Mouse (Mus musculus) layer of hippocampus, adult 9-10 months (tissue): ENCODE data around the gene Chn1.

ENCODE experiments used
- DNase-seq: peaks from one replicate; pipeline ENCODE4 v3.0.0; 2022; ENCODE audit warnings: low spot score

The Chn1 gene

DNA sequence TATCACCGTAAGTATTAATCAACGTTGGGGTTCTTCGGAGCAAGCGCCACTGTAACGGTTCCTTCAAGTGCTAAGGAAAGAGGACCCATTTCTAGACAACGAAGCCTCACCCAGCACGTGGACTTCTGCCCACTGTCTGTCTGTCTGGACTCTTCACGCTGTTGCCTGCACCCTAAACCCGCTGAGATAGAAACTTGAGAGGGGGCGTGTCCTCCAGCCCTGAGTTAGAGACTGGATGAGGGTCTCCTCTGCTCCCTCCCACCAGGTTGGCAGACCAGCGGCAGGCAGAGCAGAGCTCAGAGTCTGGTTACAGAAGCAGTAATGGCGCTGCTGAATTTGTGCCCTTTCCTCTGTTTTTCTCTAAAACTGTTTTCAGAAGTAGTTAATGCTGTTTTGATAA lies 185.0 kb downstream of the Chn1 start:
- DNase-seq, result no peak

DNA sequence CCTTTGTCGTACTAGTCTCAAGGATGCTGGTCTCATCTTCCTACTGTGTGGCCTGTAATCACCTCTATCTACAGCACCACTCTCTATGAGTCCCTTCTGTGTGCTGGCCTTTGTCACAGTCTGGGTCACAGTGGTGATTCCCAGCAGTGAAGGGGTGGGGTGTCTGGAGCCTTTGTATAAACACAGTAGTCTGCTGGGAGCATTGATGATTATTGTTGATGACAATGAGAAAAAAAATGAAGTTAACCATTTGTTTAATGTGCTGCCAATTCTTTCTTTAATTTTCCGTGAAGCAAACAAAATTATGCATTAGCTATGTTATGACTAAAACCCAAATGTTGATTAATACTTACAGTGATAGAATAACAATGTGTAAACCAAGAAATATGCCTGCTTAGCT lies 186.2 kb downstream of the Chn1 start:
- DNase-seq, result no peak

DNA sequence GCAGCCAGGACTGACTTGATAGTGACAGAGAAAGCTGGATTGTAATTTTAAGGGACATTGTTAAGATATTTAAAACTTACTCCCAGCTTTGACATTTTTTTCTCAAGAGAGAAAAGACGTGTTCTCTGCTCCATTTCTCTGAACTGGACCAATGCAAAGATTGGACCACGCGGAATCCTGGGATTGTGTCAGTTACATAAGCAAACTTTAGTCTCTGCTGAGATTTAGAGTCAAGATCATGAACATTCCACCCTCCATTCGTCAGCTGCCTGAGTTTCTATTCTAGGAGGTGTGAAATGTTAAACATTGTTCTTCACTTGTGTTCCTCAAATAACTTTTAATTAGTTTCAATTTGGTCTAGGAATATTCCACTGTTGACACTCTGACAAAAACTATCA lies 188.0 kb downstream of the Chn1 start:
- no peak for DNase-seq

DNA sequence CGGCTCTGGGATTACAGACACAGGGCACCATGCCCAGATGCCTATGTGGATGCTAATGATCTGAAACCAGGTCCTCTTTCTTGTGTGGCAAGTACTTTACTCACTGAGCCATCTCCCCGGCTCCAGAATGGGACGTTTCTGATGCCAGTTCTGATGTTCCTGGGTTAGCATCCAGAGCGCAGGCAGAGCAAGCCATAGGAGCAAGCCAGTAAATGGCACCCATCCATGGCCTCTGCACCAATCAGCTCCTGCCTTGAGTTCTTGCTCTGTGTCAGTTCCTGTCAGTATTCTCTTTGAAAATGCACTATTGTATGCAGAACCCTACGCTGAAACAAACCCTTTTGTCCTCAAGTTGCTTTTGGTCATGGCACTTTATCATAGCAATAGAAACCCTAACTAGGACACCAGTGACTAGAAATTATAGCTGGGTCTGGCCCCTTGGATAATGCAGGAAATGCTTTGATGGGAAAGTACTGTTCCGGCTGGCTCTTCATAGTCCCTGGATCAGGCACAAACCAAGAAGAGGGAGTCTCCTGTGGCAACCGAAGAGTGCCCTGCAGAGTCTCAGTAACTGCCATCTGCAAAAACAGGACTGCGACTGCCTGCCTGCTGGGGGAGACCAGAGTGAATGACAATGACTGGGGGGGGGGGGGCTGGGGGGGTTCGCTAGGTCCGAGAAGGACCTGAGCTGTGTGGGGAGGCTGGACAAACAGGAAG lies 188.6 kb downstream of the Chn1 start:
- no peak for DNase-seq

DNA sequence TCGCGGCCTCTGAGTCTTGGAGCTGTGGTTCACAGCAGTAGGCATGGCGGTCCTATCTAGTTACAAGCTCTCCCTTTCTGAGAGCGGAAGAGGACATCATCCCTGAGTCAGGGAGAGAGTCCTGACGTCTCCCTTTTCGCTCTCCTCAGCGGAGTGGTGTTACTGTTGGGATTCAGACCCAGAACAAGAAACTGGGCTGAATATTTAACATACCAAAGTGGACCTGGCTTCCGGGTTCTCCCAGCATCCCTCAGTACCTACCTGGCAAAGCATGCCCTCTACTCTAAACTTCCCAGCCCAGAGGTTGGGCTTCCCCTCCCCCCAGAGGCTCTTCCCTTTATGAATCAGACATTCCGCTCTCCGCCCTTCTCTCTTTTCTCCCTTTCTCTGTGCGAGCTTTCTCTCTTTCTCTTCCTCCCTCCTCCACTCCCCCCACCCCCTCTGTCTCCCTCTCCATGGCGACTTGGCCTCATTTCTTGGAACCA lies 189.8 kb downstream of the Chn1 start:
- no peak for DNase-seq

DNA sequence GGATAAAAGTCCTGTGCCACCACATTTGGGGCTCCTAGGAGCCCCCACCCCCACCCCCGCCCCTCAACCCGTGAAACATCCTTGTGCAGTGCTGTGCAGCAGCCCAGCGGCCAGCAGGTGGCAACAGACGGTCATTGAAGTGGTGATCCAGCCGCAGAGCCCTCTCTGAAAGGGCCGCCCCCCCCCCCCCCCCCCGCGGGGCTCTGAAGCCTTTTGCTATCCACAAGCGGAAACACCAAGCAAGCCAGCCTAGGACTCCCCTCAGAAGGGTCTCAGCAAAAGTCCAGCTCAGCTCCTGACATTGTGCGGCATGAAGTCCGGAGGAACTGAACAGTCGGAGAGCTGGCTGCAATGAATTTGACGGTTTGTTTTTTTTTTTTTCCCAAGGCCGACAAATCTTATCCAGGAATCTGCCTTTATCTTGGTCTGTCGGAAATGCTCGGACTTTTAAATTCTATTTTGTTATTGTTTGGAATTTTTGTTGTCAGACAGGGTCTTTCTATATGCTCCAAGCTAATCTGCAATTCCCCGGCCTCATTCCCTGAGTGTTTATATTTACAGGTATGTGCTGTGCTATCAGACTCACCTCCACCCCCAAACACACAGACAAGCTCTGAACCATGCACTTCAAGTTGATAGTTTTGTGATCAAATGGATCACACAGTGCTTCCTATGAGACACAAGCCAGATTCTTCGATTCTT lies 190.3 kb downstream of the Chn1 start:
- DNase-seq, result no peak

DNA sequence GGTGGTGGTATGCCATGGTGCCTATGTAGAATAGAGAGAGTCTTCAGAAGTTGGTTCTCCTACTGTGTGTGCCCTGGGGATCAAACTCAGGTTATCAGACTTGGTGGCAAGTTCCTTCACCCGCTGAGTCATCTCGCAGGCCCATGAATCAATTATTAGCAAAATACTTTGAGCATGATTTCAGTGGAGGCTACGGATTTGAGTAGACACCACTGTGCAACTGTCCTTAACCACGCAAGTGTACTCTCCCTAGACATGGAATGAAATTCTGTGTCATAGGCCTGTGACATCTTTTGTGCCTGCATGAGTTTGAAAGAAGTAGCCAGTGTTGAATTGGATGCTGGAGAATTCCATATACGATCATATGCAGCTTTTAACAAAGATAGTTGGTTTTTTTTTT lies 194.4 kb downstream of the Chn1 start:
- no peak for DNase-seq

DNA sequence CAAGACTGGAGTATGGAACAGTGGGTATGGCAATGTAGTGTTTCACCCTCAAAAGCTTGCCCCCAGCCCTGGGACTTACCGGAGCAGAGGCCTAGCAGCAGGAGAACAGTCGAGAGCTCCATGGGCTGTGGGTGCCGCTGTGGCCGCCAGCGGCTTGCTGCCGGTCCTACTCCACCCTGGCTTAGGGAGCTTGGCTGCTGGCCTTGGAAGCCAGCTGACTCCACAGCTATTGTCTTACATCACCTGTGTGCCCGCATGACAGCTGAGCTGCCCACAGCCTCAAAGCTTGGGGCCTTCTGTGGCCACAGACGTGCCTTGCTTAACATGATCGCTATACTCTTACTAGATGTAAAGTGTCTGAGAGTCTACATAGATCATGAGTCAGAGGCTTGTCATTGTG lies 195.0 kb downstream of the Chn1 start, which contains the start of gene Chrna1:
Gene Chrna1 (minus strand): TSS at position 173 of the 400 bp plus-strand sequence.
- DNase-seq, result no peak

DNA sequence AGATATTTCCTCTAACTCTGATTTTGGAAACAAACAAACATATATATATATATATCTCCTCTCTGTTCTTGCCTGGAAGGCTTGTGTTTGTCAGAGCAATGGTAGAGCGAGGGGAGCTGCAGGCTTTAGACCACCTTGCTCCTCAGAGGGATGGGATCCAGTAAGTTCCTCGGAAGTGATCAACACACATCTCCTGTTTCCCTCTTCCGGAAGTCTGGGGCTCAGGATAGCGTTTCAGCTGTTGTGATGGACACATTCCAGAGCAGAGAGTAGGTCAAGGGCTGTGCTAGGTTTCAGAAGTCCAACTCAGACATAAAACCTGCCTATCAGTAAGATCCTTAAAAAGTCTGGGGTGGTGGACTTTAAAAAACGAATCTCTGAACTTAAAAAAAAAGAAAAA lies 196.0 kb downstream of the Chn1 start:
- DNase-seq, result no peak

DNA sequence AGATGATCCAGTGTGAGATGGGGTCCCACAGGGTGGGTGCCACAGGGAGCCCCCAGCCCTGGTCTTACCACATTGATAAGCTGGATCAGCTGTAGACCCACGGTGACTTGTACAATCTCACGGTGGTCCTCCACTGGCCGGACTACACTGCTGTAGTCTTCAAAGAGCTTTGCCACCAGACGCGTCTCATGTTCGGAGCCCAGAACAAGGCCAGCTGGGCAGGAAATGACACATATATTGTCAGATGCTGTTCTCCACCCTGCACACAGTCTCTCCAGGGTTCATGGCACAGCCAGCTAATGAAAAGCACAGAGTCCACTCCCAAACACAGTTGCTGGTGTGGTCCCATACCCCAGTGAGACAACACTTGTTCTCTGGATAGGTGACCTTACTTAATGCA lies 200.7 kb downstream of the Chn1 start:
- no peak for DNase-seq

DNA sequence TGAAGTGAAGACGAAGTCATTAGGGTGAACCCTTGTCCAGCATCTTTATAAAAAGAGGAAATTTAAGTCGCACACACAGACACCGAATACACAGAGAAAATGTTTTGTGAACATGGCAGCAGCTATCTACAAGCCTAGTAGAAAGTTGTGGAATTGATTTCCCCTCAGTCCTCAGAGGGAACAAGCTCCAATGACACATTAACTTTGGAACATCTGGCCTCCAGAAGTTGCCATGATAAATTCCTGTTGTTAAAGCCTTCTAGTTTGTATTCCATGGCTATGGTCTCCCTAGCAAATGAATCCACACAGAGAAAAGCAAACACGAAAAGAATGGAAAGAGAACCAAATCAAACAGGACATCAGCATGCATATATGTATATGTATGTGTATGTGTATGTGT lies 201.6 kb downstream of the Chn1 start:
- no peak for DNase-seq

DNA sequence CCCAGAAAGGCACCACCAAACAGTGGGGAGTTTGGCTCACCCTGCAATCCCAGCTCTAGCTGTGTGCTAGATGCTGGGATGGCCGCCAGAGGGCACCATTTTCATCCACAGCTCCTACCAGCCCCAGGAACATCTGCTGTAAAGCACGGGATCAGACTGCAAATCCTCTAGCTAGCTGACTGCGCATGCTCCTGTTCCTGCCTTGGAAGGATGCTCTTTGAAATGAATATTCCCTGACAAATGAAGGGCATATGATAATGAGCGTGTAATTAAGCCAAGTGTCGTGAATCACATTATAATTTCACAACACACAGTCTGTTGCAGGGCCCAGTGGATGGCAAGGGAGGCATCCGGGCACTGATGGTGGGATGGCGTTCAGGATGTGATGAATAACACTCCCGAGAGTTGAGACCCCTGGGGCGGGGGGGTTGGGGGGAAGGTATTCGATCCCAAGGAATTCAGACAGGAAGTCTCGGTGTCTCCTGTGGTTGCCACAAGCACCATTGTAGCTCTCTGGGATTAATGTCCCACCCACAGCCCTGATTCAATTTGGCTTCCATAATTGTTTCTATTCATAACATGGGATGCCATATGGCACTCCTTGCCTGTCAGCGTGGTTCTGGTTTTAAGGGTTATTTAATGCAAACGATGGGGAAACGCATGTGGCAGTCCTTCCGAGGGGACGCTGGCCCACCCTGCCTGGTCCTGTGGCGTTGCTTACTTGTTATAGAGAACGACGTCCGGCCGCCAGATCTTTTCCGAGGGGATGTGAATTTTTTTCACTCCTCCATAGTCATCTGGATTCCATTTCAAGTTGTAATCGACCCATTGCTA lies 202.4 kb downstream of the Chn1 start:
- DNase-seq, result peak; percentile 85

DNA sequence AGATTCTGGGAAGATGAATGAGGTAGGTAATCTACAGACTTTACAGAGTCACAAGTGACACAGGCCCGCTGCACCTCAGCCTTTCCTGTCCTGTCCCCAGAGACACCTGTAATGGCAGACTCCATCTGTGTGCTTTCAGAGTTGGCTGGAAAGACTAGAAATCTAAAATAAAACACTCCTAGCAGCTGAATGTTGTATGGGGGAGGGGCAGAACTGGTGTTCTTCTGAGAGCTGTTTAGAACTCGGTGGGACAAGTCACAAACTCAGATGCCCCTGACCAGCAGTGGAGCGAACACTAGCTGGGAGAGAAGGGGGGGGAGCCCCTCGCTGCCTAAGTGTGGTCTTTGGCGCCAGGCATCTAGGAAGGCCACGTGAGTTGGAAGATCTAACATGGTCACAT lies 203.2 kb downstream of the Chn1 start:
- no peak for DNase-seq

DNA sequence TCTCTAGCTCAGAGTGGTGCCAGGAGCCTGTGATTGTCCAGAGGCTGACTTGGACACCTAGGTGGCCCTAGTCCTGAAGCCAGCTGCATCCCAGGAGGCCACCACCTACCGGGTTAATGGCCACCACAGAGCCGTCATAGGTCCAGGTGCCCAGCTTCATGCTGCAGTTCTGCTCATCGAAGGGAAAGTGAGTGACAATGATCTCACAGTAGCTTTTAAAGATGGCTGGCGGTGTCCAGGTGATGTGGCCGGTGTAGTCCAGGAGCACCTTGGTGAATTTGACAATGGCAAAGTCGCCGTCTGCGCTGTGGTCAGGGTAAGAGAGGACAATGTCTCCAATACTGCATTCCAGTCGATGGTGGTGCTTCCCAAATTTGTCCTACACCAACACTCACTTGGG lies 203.8 kb downstream of the Chn1 start:
- no peak for DNase-seq

DNA sequence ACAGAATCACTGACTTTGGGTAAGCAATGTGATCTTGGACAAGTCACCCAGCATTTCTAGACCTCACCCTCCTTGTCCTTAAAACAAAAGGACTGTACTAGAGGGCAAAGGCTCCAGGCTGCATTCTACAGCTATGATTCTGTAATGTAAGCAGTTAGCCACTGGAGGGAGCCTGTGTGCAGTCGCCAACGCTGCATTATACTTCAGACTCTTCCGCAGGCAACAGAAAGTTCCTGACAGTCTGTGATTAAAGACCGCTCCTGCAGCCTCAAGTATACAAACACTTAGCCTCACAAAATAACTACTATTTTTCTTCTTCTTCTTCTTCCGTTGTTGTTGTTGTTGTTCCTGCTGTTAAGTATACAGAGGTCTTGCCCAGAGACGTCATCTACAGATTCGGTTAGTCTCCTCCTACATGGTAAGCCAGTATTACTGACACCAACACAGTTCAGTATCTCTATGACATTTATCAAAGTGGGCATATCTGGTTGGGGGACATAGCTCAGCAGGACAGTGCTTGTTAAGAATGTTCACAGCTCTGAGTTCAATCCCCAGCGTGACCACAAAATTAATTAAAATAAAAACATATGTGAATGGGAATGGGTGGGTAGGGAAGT lies 208.0 kb downstream of the Chn1 start:
- peak; percentile 66 for DNase-seq

DNA sequence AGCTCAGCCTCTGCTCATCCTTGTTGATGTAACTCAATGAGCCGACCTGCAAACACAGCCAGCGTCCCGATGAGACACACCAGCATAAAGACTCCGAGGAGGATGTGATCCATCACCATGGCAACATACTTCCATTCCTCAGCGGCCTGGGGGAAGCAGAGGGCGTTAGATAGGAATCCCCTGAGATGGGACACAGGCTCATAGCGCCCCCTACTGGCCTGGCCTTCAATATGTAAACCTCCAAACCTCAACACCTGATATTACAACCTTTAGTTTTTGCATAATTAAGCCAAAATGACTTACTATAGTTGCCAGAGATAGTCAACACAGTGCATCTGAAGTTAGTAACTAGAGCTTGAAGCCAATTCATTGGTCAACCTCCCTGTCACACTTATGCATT lies 209.0 kb downstream of the Chn1 start:
- DNase-seq, result no peak

DNA sequence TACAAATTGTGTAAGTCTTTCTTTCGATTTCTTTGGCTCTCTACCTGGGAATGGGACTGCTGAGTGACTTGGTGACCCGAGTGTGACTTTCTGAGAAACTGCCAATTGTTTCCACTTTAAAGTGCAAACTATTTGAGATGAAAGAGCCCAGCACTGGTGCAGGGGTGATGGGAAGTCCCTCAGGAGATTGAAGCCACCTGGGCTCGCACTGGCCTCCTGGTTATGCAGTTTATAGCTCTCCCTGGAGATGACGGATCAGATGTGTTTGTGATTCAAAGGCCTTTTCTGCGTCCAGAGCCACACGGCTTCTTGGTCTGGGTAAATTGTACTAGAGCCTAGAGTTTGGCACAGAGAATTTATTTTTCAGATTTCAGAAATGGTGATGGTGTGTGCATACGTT lies 211.5 kb downstream of the Chn1 start:
- DNase-seq, result no peak

DNA sequence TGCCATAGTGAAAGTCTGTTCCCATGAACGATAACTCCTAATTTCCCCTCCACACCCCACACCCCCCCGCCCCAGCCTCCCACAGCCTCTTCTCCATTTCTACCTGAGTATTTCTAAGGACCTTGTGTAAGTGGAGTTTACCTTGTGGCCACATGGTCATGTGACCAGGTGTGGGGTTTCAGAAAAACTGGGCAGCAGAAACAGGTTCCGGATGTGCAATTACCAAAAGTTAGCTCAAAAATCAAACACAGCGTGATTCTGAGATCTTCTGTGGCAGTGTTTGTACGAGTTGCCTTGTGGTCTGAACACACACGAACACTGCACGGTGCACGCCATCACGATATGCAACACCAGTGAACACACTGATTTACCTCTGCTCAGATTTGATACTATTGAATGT lies 212.5 kb downstream of the Chn1 start:
- no peak for DNase-seq

DNA sequence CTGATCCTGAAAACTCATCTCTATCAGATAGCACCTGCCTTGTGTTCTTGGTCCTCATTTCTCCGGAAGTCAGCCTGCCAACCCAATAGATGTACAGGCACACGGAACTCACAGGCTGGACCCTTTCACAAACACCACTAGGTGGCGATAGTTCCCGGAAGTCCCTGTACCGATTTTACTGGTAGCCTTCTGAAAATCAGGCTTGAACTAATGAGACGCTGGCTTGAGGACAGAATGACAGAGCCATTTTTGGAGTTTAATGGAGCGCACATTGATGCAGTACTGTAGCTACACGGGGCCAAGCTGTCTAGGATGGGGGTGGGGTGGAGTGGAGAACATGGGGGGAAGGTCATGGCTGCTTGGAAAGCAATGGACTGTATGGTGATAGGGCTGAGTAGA lies 213.5 kb downstream of the Chn1 start:
- DNase-seq, result no peak

DNA sequence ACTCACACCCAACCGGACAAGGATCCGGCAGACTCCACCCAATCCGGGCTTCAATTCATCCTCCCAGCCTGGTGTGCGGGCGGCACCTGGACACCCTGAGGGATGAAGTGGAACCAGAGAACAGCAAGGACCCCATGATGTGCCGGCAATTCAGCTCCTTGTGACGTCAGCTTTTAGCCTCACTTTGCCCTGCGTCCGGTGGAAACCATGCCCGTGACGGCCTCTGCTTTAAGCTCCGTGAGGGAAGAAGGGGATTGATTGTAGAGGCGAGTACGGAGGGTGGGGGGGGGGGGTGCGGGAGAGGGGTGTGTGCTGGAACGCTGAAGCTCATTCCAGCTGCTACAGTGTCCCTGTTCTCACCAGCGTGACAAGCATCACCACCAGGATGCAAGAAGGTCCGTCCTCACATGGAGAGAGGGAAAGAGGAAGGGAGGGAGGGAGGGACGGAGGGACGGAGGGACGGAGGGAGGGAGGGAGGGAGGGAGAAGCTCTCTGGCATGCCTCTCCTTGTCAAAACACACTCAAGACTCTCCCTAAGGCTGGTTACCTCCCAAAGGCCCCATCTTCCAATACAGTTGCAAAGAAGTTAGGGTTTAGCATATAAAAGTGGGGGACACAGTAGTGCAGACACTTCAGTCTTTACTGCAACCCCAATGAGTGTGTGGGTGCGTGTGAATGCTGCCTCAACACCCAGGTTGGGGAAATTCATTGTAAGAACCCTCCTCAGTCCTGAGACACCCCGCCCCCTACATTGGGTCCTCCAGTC lies 214.1 kb downstream of the Chn1 start:
- DNase-seq, result no peak
